Mouse (Mus musculus): ENCODE results near the gene Adamts15.

DNA sequence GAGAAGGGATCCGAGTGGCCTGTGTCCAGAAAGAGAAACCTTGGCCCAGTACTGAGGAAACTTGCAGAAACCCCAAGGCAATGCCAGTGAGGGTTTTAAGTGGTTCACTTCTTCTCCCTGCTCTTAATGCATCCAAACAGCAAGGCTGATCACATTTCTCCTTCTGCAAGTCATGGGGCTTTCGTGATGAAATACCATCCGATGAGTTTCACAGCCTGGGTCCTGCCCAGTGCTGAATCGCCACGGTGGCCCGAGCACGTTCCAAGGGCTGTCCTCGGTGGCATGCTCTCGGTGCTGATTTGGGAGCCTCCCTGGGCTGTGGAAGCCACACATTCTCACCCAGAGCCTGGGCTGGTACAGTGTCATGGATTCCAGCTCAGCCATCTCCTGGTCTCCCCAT, 33.0 kb upstream of the Adamts15 start:
- TF ChIP-seq CTCF (IDR thresholded peaks at IDR 0.05; ENCODE audit: low read depth, low read length) (no peak), POLR2A (IDR thresholded peaks at IDR 0.05; ENCODE audit: insufficient read depth, low read length) (no peak)

All from ES-Bruce4 (cell line).